Mouse (Mus musculus): Measurements from ENCODE around the gene Prkab1.

Gene Prkab1

DNA sequence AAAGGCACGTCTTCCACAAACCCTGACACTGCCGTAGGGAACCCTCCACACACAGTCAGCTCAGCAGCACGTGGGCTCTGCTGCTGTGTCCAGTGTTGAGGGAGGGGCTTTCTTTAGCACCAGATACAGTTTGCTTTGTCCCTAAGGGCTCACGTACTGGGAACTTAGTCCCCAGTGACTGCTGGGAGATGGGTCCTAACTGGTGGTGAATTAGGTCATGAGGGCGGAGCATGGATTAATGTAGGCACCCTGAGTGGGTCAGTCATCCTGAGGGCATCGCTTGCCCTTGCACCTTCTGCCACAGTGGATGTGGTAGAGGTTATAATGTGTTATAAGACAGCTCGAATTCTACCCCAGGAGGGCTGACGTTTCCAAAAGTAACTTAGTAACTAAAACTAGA, 6.9 kb downstream of the Prkab1 start:
- no peak for DNase-seq

DNA sequence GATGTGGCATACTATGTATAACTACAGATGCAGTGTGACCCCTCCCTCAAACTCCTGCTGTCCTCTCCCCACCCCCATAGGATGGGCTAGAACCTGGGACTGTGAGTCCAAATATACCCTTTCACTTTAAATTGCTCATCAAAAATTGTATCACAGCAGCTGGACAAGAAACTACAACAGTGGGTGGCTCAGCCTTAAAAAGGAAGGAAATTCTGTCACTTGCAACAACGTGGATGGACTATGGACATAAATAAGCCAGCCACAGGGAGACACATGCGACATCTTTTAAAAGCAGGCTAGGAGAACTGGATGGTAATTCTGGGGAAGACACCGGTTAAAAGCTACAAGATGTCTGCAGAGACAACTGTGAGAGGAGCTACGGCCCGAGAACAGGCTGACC, 7.8 kb downstream of the Prkab1 start:
- DNase-seq, result no peak

DNA sequence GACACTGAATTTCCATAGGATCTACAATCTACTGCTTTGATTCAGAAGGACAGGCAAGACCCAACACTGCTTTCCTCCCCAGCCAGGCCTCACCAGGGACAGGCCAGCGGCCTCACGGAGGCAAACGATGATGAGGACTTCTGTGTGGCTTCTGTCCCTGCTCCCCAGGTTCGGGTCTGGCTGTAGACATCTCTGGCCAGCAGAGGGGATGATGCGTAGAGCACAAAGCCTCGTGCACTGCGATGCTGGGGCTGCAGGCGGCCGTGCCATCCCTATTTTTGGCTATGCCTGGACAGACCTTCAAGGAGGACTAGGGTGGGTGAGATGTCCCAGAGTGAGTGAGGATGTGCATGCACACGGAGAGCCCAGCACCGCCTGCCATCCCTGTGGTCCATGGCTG, 10.1 kb downstream of the Prkab1 start:
- DNase-seq, result no peak

DNA sequence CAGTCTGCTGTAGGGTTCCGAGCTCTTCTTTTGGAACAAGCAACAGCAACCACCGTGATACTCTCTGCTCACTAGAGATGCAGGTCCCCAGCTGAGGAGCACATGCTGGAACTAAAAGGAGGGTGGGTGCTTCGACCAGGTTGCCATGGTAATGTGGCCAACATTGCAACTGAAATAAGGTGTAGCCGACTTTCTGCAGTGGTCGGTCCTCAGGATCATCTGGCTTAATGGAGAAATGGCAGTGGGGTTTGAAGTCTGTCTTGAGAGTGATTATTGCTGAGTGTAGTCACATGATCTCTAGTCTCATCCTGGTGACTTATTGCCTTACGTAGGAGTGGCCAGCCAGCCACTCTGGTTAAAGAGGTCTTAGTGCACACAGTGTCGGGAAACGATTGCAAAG, 10.5 kb downstream of the Prkab1 start:
- DNase-seq, result no peak

DNA sequence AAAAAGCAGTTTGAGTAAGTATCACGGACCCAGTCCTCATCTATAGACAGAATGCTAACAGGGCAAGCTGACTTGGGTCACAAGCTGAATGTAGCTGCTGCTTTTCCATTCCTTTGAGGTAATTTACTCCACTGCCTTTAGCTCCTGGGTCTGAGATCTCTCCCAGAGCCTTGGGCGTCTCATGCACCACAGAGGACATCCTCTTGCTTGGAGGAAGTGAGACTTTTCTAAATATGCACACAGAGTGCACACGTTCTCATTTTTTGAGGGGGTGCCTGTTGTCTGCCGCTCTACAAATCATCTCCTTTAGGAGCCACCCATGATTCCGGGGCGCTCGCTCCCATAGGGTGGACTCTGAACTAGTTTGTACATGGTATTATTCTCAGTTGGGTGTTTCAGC, 11.8 kb downstream of the Prkab1 start:
- no peak for DNase-seq

DNA sequence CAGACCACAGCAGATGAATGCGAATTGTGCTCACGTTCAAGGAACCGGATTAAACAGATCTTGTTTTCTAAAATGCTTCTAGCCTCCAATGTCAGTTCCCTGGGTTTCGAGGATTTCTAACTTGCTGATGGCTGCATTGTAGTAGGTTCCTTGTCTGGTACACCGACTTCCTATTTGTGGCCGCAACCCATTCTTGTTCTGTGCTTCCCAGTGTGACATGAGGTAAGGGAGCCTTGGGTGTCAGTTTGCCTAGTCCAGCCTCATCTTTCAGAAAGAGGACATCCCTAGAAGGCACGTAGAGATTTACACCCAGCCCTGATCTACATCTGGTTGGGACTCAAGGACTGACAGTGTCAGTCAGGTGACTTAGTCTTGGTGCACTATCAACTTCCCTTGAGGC, 12.6 kb downstream of the Prkab1 start:
- no peak for DNase-seq

DNA sequence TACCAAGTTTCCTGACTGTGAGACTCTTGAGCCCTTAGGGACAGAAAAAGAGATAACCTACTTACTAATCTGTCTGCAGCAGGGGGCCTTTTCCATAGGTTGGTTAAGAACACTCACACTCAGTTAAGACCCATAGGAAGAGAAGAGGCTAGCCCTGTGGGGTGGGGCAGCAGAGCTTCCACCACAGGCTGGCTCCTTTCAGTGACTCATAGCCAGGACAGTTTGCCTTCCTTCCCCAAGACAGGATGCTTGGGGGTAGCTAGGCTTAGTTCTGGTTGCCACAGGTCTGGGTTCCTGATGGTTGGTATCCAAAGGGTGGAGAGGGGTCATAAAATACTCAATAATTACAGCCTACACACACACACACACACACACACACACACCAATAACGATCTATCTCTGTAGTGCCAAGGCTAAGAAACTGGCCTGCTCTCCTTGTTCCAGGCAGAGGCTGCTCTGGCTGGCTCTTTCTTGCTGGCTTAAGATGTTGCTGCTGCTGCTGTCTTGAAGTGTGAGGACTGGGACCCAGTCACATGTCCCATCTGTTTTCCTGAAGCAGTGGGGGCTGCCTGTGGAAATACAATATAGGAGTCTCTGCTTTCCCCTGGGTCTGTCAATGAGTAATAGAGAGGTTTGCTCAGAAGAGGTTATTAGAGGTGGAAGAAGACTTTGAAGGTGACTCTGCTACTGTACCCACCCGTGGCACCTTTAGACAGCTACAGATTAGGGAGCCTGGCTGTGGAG, 14.3 kb downstream of the Prkab1 start:
- no peak for DNase-seq

DNA sequence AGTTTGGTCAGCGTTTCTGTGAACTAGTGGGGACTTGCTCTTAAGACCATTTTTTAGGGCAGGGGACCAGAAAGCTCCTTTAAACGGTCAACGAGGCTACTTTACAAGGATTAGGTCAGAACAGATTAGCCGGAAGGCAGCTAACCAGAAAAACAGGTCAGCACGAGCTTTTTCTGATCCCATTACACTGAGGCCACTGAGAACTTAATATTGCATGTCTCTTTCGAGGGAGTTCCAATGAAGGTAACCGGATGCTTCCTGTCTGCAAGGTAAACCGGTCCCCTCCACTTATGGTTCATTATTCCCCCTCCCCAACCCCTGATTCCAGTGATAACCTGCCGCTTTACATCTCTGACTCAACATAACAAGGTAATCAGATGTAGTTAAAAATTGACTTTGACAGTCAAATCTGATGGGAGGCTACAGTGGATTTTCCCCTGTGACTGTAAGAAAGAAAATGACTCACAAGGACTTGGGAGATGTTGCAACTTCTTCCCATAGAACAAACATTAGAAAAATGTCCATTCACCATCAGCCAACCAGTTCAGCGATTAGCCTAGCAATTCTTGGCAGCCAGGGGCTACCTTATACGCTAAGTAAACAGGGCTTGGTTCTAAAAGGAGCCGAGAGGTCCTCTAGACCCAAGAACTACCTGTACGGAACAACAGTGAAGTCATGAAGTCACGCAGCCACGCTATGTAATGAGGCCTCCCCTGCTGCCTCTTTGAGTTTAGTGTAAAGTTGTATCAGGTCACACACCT, 15.0 kb downstream of the Prkab1 start:
- peak; percentile 76 to 85 for DNase-seq

DNA sequence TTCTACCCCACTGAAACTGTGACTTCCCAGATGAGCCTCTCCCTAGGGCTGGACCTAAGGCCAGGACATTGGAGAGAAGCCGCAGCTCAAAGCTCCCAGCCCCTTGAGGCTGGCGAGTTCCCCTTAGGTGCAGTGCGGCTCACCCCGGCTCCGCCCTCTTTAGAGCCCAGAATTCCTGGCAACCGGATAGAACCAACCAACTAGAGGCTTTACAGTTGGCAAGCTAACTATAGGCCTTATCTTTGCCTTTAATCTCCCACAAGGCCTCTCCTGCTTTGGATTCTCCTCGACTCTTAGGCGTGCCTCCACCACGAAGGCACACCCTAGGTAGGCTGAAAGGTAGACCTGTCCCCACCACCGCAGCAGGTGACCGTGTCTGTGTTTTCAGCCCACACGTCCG, 16.6 kb downstream of the Prkab1 start:
- DNase-seq, result peak; percentile 29 to 64

DNA sequence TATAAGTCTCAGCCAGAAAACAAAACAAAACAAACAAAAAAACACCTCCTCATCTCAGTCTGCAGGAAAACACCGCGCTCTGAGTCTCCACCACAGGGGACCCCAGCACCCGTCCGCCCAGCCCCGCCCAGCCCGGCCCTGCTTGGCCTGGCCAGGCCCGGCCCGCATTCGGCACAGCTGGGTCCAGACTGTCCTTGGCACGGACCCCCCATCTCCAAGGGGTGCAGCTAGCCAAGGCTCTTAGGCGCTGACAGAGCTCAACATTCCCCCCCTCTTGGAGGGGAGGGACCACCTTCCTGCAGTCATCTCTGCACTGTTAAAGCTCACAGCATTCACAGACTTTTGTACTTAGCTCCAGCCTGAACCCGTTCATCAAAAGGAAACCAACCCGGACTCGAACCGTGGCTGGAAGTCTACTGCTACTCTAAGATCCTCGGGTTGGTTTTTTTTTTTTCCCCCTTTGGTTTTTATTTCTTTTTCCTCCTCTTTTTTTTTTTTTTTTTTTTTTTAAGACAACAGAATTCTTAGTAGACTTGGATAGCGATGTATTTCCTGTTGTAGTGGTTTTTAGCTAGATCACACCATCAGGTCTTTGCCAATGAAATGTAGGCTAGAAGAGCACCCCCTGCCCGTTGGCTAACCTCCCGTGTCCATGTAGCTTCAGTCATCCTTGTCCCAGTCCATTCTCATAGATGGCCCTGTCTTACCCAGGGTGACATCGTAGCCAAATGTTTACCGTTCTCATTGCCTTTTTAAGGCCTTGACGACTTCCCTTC, 17.8 kb downstream of the Prkab1 start:
- DNase-seq, result peak in 1 of 2 experiments; percentile 35

DNA sequence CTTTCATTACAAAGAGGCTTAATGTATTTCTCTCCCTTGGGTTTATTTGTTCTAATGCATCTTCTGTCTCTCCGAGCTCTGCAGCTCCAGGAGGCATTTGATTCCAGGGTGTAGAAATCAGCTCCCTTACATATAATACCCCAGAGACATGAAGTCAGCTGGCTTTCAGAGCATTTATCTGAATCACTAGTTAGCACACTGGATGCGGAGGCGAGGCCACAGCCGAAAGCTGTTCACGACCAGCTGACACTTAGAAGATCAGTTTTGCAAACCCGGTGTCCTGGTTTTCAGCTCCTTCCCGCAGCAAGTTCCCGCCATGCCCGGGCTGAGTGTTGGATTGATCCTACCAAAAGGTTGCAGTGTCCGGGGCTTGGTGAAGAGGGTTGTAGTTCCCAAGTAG, 20.0 kb downstream of the Prkab1 start:
- DNase-seq, result no peak

DNA sequence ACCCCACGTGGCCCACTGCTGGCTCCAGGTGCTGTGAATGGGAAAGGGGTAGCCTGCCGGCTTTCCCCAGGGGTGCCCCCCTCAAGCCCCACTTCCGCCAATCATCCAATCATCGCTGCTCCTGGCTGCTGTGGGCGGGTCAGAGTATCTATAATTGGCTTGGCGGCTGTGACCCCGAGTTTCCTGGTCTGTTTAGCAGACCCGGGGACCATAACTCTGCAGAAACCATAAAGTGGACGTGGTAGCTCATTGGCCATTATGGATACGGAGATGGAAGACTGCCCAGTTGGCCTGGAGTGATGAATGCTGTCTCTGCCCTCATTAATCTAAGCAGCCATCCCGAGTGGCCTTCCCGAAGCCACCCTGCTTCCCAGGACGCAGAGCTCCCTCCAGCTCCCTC, 20.5 kb downstream of the Prkab1 start:
- DNase-seq, result no peak

DNA sequence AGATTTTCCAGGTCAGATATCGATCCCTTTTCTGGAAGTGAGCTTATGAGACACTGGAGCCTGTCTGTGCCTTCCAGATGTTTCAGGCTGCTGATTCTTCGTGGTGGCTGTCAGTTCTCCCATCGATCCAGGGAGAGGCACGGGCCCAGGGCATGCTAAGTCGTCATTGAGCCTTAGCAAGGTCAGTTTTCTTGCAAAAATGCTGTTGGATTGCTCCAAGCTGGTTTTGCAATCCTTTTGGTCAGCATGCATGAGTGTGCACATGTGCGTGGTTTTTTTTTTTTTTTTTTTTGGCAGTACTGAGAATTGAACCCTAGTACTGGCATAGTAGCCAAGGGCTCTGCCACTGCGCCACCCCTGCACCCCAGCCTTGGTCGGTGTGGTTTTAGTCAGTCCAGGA, 21.2 kb downstream of the Prkab1 start:
- DNase-seq, result no peak

DNA sequence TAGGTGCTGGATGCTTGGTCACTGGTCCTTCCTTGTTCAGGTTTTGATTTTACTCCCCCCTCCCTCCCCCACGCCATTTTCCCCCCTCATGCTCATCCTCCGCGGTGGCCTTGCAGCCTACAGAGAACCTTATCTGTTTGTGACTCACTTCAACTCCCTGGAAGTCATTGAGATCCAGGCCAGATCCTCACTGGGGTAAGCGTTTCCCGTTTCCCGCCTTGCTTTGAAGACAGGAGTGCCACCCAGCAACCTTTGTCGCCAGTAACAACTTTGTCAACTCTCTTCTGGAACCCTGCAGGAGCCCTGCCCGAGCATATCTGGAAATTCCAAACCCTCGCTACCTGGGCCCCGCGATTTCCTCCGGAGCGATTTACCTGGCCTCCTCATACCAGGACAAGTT, 26.9 kb downstream of the Prkab1 start:
- DNase-seq, result no peak

DNA sequence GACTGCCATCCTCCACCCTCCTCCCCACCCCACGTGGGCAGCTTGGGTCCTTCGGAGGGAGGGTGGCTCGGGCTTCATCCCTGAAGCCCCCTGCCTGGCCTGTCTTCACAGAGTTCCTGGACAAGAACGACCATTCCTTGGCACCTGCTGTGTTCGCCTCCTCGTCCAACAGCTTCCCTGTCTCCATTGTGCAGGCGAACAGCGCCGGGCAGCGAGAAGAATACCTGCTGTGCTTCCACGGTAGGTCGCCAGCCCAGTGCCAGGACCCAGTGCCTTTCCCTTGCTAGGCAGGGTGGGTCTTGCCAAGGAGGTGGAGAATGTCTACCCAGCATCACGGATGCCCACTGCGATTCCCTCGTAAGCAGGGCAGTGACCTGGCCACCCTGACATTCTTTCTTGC, 30.2 kb downstream of the Prkab1 start:
- no peak for DNase-seq

DNA sequence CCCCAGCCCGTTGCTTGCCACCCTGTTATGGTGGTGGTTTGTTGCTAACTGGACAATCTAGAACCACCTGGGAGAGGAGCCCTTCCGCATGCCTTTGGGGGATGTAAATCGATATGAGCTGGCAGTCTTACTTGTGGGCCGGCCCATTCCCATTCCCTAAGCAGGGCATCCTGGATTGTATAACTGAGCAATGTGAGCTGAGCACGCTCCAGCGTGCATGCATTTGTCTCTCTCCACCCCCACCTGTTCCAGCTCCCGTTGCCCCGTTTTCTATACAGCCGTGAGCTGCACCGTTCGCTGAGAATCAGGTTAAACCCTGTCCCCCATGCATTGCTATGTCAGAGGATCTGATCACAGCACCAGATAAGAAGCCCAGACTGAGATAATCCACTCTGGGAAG, 32.6 kb downstream of the Prkab1 start:
- no peak for DNase-seq

DNA sequence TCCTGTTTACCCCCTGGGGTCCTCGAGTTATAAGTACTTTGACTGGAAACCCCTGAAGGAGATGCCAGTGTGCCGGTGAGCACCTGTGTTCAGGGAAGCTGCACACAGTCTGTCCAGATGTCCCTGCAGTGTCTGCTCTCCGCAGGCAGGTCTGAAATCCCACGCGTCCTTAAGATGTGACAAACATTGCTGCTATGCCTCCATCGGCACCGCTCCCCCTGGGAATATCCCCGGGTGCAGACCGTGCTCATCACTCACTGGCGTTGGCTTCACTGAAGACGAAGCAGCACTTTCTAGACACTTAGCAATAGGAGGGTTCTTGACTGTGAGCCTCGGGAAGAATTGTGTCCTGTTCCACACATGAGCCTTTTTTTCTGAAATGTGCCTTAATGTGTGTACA, 37.0 kb downstream of the Prkab1 start:
- no peak for DNase-seq

DNA sequence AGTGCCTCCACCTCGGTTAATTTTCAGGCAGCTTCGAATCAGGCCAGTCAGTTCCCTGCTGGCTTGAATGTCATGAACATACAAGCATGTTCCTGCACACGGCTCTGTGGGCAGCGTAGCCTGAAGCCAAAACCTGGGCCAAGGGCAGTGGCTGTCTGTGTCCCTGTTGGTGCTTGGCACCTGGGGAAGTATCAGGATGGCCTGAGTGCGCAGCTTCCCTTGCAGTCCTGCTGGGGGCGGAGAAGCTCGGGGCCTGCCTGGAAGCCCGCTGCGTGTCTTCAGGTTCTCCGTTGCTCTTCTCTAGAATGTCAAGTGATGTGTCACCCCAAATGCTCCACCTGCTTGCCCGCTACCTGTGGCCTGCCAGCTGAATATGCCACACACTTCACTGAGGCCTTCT, 39.2 kb downstream of the Prkab1 start:
- DNase-seq, result no peak

DNA sequence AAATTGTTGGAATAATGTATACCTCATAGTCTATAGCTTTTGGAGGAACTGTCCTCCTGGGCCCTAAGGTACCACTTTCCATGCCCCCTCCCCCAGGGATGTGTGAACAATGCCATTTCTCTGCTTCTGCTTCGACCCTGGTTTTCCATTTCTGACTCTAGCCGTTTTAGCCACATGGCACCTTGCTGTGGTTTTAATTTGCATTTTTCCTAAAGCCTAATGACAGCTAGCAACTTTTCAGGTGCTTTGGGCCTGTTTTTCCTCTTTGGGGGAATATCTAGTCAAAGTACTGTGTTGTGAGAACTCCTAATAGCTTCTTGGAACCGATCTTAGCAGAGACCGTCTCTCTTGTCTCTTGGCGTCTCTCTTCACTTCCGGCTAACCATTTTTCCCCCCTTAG, 39.9 kb downstream of the Prkab1 start:
- DNase-seq, result no peak

DNA sequence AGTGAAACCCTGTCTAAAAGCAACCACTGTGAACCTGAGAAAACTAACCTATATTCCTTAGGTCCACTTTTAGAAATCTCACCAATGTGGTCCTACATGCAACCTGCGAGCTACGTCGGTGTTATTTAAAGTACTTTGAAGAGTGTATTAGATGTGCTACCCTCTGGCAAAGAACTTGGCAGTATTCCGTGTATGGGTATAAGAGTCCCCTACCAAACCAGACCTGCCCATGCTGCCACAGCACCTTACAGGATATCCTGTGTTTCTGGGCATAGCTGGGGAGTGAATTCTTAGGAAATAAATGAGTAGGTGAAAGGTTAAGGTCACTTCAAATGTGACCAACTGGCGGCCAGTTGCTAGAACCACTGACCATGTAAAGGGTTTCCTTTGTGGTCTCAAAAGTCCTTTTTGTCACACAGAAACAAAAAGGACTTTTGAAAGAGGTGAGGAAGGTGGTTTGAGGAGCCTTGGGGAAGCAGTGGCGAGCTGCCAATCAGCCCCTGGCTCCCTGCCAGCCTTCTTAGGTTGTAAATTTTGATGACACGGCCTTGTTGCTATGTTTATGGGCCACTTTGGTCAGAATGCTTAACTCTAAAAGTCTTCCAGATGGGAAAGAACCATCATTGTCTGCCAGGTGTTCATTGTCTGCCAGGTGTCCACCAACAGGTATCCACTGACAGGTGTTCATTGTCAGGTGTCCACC, 41.5 kb downstream of the Prkab1 start:
- DNase-seq, result peak in 1 of 2 experiments; percentile 27

DNA sequence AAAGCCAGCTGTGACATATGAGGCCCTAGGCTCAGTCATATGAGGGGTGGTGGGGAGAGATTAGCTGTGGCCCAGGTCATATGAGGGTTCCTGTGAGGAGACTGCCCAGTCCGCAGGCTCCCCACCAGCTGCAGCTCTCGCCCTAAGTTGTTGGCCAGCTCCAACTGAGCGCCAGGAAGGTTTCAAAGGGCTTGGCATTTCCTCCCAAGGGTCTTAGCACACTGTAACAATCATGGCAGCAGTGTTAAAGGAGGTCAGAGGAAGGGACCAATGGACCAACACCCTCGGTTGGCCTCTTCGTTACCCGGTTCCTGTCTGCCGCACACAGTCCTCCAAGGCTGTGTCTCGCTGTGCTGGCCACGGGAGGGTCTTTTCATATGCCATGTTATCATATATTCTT, 43.8 kb downstream of the Prkab1 start:
- DNase-seq, result peak in 1 of 2 experiments; percentile 14

DNA sequence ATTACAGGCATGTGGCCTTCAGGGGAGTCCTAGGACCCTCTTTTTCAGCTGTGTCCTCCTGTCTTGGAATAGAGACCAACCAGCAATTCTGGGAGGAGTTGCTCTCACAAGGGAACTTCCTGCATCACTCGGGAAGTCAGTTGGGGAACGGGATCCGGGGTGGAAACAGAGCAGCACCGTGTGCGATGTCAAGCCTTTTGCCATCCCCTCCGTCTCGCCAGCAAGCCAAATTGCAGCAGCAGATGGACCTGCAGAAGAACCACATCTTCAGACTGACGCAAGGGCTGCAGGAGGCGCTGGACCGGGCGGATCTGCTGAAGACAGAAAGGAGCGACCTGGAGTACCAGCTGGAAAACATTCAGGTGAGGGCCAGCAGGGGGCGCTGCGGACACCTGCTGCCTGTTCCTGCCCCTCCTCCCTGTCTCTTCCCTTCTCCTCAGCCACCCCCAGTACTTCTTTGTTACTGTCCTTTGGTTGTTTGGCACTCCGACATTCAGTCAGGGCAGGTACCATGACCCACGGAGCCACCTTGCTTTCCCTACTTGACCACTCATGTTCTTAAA, 45.1 kb downstream of the Prkab1 start:
- peak; percentile 26 to 37 for DNase-seq

DNA sequence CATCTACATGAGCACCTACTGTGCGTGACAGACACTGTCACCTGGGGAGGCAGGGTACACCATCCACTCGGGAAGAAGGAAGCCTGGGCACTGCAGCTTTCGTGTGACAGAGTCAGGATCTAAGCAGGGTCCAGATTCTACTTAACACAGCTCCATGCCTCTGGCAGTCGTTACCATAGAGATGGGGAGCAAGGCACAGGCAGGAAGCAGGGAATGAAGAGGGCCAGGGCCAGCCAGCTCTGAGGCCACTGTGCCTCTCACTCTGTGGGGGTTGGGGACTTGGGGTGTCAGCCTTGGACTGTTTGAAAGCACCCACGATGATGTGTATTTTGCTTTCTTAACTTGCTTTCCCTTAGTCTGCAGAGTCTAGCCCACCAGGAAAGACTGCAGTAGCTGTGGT, 46.1 kb downstream of the Prkab1 start:
- no peak for DNase-seq

All from lung, adult 18-20 months (tissue).